Mouse (Mus musculus) E14TG2a.4 (cell line): ENCODE measurements around the gene Trim40.

Experiments used
- CTCF ChIP-seq: conservative IDR thresholded peaks from 2 replicates; pipeline ENCODE4 v1.5.1; 2014; ENCODE audit warnings: low read length
- NANOG ChIP-seq: IDR thresholded peaks from 2 replicates; pipeline ENCODE4 v1.6.1; 2014; ENCODE audit warnings: borderline replicate concordance, low read length, mixed read lengths
- POU5F1 ChIP-seq: IDR thresholded peaks from 2 replicates; pipeline ENCODE4 v1.6.1; 2014; ENCODE audit warnings: low read length, borderline replicate concordance

- TF ChIP-seq CTCF, result no peak
- TF ChIP-seq POU5F1, result no peak
- no peak for TF ChIP-seq NANOG
These were observed 31.7 kb downstream of the Trim40 start for GRCm38 (mm10) chr17:36858181-36858580.
